ENCODE assay signal across 13 mouse cellular contexts in genomic region chr1:38580572-38580971, GRCm38 (mm10).
DNase-seq lines count a peak whose midpoint lies in the region; ATAC-seq lines count a peak whose summit lies in the region.
"Had no signal": no experiment of that assay in that cellular context is flagged by ENCODE, and none has a peak within 500 bp of the region (broad histone marks: within the 10 kb centered on the region; RNA-seq: fewer than 3 reads in every experiment).

No protein-coding gene starts in this region.

- ATAC-seq in common myeloid progenitor, adult 5-6 weeks (replicated peaks; ENCODE audit: low read depth, poor library complexity, severe bottlenecking) = peak; percentile 56
- peak; percentile 52 for ATAC-seq in megakaryocyte progenitor cell, adult 5-6 weeks (replicated peaks; ENCODE audit: poor library complexity)
- ATAC-seq: forebrain, embryonic 16.5 days had no signal

- DNase-seq in B cell, adult 2 months = peak; percentile 11 to 17
- DNase-seq in CD4-positive, CD25-positive, alpha-beta regulatory T cell, adult 2 months (ENCODE audit: low read depth, low spot score) = peak; percentile 42
- no peak for DNase-seq in adrenal gland, postnatal 10 days
- DNase-seq in thymus, postnatal 14 days = no peak
- no peak for DNase-seq in kidney, postnatal 10 days
- DNase-seq: adrenal gland, postnatal 25 days; cerebellum, adult 2 months; cerebellum, postnatal 10 days; gastrocnemius, postnatal 10 days; kidney, adult 11 months had no signal

Comparison
In these comparisons a context has a peak if more than half of its experiments do, and no peak if none do; other contexts are left out.
1. DNase-seq: peak in B cell, adult 2 months (2 of 2) and CD4-positive, CD25-positive, alpha-beta regulatory T cell, adult 2 months (single experiment); none in adrenal gland, postnatal 10 days (single experiment), thymus, postnatal 14 days (single experiment) and kidney, postnatal 10 days (single experiment).